Mouse (Mus musculus): ENCODE measurements at regions not wholly inside any gene's neighbourhood (a gene's known extent, or its start where the extent isn't known, plus 50 kb on each side); places are given as distances from the start of the nearest gene placed in this dataset.

DNA sequence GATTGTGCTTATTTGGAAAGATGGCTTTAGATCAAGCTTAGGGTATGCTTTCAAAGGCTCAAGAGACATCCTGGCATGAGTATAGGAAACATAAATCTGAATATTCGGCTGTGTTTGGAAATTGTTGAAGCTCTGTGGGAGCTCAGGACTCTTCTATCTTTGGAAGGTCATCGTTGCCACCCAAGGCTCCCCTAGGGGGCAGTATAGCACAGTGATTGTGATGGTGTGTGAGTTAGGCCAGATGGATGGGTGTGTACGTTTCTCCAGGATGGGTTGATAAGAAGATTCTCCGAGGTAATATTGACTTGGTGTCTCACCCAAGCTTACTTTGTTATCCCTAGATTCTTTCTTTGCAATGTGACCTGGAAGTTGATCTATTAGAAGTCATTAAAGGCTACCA, 93.3 kb upstream of the Card11 start:
- 68% methylated on average over 4 of the region's 4 CpGs for WGBS
- DNase-seq (ENCODE audit: low spot score), result peak; percentile 35

DNA sequence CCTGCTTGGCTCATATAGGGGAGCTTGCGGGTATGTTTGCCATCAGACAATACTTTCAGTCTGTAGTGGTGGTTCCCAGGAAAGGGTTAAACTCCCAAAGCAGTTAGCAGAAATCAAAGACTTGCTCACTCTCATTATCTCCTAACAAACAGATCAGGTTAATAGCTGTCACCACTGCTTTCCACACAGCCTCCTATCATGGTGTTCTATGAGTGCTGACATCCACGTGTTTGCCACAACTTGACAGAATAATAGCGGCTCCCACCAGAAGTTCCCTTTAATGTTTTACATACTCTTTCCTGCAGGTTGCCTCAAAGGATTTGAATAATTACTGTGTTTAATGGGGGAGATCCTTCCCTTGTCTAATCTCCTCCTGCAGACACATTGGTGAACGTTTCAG, 97.5 kb upstream of the Card11 start:
- DNase-seq (ENCODE audit: low spot score), result no peak
- H3K36me3 ChIP-seq, result no peaks in the 10 kb centered on the region
- WGBS, result 80% methylated on average over 4 of the region's 4 CpGs
- H3K4me3 ChIP-seq, result no peak overlapping the region
- no peaks in the 10 kb centered on the region for H3K27me3 ChIP-seq (ENCODE audit: insufficient read depth, poor library complexity, severe bottlenecking)
- no peak overlapping the region for H3K27ac ChIP-seq
- H3K4me1 ChIP-seq (replicated peaks), result no peaks in the 10 kb centered on the region
- no peaks in the 10 kb centered on the region for H3K9me3 ChIP-seq

More for the DNA sequence above, 93.3 kb upstream of the Card11 start:
- Histone ChIP-seq H3K36me3 (no peaks in the 10 kb centered on the region), H3K4me1 (replicated peaks) (peaks cover 5% of the 10 kb centered on the region), H3K27me3 (ENCODE audit: insufficient read depth, poor library complexity, severe bottlenecking) (no peaks in the 10 kb centered on the region), H3K27ac (no peak overlapping the region), H3K4me3 (no peak overlapping the region), H3K9me3 (no peaks in the 10 kb centered on the region)

DNA sequence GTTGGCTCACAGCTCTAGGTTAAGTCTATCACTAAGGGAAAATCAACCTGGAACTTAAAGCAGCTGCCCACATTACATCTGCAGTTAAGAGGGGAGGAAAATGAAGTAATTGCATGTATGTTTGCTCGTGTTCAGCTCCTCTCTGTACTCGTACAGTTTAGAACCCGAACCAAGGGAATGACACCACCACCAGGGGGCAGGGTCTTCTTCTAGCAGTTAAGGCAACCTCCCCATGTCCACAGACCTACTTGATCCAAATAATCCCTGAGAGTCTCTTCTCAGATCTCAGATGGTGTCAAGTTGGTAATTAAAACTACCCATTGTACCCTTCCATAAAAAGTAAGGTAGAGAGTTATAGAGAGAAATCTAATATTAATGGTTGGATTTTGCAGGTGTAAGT, 111.3 kb upstream of the Card11 start:
- no peak overlapping the region for H3K27ac ChIP-seq
- 88% methylated on average over 3 of the region's 3 CpGs for WGBS
- H3K27me3 ChIP-seq (ENCODE audit: insufficient read depth, poor library complexity, severe bottlenecking), result no peaks in the 10 kb centered on the region
- no peak overlapping the region for H3K4me3 ChIP-seq
- no peak for DNase-seq (ENCODE audit: low spot score)
- H3K4me1 ChIP-seq (replicated peaks), result peaks cover 7% of the 10 kb centered on the region; the same call in 1 of the 2 replicates
- 0 out of 2 replicates have a peak, but pooled peaks cover under 1% of the 10 kb centered on the region for H3K9me3 ChIP-seq
- no peaks in the 10 kb centered on the region for H3K36me3 ChIP-seq

DNA sequence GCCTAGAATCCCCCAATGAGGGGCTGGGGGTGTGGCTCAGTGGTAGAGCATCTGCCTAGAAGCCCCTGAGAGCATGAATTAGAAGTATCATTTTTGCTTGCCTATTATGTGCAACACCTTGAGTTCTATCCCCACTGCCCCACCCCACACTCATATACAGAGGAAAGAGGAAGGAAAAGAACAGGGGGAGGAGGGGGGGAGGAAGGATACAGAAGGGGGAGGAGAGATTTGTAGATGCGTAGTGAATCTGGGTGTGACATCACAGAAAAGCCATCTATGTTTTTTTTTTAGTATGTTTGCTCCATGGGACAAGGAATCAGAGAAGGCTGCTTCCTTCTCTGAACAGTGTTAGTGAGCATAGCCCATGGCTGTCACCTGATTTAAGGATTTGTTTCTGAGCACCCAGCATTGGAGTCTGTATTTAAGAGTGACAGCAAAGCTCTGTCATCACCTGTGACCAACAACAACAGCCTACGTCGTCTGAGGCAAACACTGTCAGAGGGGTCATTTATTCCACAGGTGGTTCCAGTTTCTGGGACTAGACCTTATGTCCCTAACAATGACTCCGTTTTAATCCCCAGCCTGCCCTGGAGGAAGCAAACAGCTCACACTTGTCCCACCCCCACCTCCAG, 115.0 kb upstream of the Card11 start:
- 72% methylated on average over 4 of the region's 4 CpGs for WGBS
- no peak overlapping the region for H3K27ac ChIP-seq
- H3K4me3 ChIP-seq, result no peak overlapping the region
- DNase-seq (ENCODE audit: low spot score), result no peak
- H3K4me1 ChIP-seq (replicated peaks), result no peaks in the 10 kb centered on the region
- no peaks in the 10 kb centered on the region for H3K36me3 ChIP-seq
- H3K27me3 ChIP-seq (ENCODE audit: insufficient read depth, poor library complexity, severe bottlenecking), result no peaks in the 10 kb centered on the region
- H3K9me3 ChIP-seq, result 0 out of 2 replicates have a peak, but pooled peaks cover 3% of the 10 kb centered on the region

DNA sequence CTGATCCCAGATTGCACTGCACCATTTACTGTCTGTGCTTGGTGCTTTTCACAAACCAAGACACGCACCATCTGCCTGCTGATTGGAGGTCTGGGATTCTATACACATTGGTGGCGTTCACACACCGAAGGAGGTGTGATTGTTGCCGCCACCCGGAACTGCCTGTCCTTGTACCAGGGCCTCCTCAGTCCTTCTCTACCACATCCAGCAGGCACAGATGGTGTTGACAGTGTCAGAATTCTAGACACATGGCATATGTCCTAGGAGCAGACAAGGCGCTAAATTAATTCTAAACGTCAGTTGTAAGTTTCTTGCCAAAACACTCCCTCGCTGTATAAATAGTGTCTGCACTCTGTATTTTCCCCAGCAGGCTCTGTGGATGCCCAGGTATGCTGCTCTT, 115.6 kb upstream of the Card11 start:
- H3K4me1 ChIP-seq (replicated peaks), result no peaks in the 10 kb centered on the region
- H3K4me3 ChIP-seq, result no peak overlapping the region
- H3K27me3 ChIP-seq (ENCODE audit: insufficient read depth, poor library complexity, severe bottlenecking), result no peaks in the 10 kb centered on the region
- H3K9me3 ChIP-seq, result 0 out of 2 replicates have a peak, but pooled peaks cover 3% of the 10 kb centered on the region
- DNase-seq (ENCODE audit: low spot score), result no peak
- WGBS, result 88% methylated on average over 8 of the region's 8 CpGs
- no peaks in the 10 kb centered on the region for H3K36me3 ChIP-seq
- H3K27ac ChIP-seq, result no peak overlapping the region

DNA sequence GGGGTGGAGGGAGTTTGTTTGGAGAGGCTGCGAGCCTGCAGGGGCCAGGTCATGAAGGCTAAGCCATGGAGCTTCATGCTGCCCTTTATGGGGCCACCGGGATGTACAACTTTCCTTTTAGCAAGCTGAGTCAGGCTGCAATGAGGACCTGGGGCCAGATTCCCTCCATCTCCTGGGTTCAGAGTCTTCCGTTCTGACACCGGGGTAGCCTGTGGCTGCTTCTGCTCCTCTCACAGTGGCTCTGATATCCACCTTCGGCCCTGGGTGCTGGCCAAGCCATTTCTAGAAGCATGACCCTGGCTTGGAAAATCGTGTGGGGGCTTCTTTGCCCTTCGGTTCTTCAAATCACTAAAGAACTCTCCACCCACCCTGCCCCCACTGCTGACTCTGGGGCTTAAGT, 115.4 kb upstream of the Sdk1 start:
- Histone ChIP-seq H3K9me3 (no peaks in the 10 kb centered on the region), H3K4me3 (no peak overlapping the region)
- 80% methylated on average over 7 of the region's 7 CpGs for WGBS

DNA sequence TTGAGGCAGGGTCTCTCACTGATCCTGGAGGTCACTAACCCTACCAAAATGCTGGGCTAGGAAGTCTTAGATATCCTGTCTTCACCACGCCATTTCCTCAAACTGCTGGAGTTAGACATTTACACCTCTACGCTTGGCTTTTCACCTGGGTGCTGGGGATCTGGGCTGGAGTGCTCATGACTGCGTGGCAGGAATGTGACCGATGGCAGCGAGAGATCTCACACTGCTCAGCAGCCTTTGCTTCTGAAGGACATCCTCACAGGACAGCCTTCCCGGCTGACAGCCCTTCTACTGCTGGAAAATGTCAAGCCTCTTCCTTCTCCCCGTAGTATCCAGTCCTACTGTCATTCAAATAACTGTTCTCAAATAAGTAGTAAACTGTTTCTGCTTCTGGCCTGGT, 114.8 kb upstream of the Sdk1 start:
- H3K27me3 ChIP-seq (ENCODE audit: insufficient read depth, poor library complexity, severe bottlenecking), result no peaks in the 10 kb centered on the region
- H3K4me1 ChIP-seq (replicated peaks), result 0 out of 2 replicates have a peak, but pooled peaks cover 8% of the 10 kb centered on the region
- no peak overlapping the region for H3K4me3 ChIP-seq
- H3K27ac ChIP-seq, result no peak overlapping the region
- no peak for DNase-seq (ENCODE audit: low spot score)
- H3K36me3 ChIP-seq, result no peaks in the 10 kb centered on the region
- WGBS, result 85% methylated on average over 7 of the region's 7 CpGs
- no peaks in the 10 kb centered on the region for H3K9me3 ChIP-seq

More for the DNA sequence above, 115.4 kb upstream of the Sdk1 start:
- H3K4me1 ChIP-seq (replicated peaks), result 0 out of 2 replicates have a peak, but pooled peaks cover 8% of the 10 kb centered on the region
- no peaks in the 10 kb centered on the region for H3K36me3 ChIP-seq
- H3K27me3 ChIP-seq (ENCODE audit: insufficient read depth, poor library complexity, severe bottlenecking), result no peaks in the 10 kb centered on the region
- DNase-seq (ENCODE audit: low spot score), result no peak
- H3K27ac ChIP-seq, result no peak overlapping the region; the same call in 1 of the 2 replicates

DNA sequence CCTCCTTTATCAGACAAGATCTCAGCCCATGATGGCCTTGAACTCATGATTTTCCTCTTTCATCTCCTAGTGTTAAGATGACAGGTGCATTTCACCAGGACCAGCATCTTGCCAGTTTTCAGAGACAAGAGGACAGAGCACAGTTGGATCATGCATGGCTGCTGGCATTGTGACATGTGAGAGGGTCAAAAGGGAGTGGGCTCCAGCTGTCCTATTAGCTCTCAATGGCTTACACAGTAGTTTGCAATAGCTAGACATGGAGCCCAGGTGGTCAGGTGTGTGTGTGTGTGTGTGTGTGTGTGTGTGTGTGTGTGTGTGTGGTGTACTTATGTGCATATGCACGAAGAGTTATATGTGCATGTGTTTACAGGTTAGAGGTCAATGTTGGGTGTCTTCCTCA, 110.3 kb upstream of the Sdk1 start:
- Histone ChIP-seq H3K9me3 (no peaks in the 10 kb centered on the region), H3K4me1 (replicated peaks) (peaks cover 9% of the 10 kb centered on the region; the same call in 1 of the 2 replicates), H3K36me3 (no peaks in the 10 kb centered on the region), H3K27me3 (ENCODE audit: insufficient read depth, poor library complexity, severe bottlenecking) (no peaks in the 10 kb centered on the region), H3K27ac (no peak overlapping the region), H3K4me3 (no peak overlapping the region)
- no peak for DNase-seq (ENCODE audit: low spot score)
- 100% methylated on average over 1 of the region's 1 CpGs for WGBS

DNA sequence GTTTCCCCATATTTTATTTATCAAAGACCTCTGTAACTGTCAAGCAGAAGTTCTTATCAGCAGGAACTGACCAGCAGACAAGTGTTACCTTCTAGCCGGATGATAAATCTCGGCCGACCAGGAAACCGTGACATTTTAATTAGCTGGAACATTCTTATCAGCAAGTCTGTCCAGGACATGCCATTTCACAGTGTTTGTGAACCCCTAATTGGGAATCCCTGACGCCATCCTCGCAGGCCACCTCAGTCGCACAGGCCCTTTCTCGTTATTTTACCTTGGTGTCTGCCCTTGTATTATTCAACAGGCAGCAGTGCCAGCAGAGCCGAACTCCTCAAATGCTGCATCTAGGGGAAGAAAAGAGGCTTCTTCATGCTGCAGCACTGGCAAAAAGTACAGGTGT, 109.4 kb upstream of the Sdk1 start:
- Histone ChIP-seq H3K4me1 (replicated peaks) (peaks cover 13% of the 10 kb centered on the region; the same call in 1 of the 2 replicates), H3K4me3 (no peak overlapping the region), H3K27me3 (ENCODE audit: insufficient read depth, poor library complexity, severe bottlenecking) (no peaks in the 10 kb centered on the region), H3K9me3 (no peaks in the 10 kb centered on the region), H3K36me3 (no peaks in the 10 kb centered on the region), H3K27ac (no peak overlapping the region)
- no peak for DNase-seq (ENCODE audit: low spot score)
- 86% methylated on average over 9 of the region's 9 CpGs for WGBS

DNA sequence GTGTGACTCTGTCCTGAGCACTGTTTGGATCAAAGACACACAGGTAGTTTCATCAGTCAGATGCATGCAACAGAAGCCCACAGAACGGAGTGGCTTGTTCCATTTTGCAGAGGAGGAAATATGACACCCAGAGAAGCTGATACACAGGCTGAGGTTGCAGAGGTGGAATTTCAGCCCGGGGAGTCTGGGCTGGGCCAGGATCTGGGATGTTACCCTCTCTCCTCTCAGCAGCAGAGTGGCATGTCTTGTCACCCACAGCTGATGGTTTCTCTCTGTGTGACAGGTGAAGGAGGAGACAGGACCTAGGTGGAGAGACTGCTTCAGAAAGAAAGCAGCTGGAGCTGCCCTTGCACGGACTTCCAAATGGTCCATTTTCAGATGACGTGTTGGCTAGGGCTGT, 105.1 kb upstream of the Sdk1 start:
- H3K27me3 ChIP-seq (ENCODE audit: insufficient read depth, poor library complexity, severe bottlenecking), result no peaks in the 10 kb centered on the region
- no peaks in the 10 kb centered on the region for H3K9me3 ChIP-seq
- 62% methylated on average over 4 of the region's 4 CpGs for WGBS
- no peaks in the 10 kb centered on the region for H3K36me3 ChIP-seq
- H3K4me1 ChIP-seq (replicated peaks), result peaks cover 26% of the 10 kb centered on the region
- H3K4me3 ChIP-seq, result no peak overlapping the region
- no peak for DNase-seq (ENCODE audit: low spot score)
- H3K27ac ChIP-seq, result no peak overlapping the region

DNA sequence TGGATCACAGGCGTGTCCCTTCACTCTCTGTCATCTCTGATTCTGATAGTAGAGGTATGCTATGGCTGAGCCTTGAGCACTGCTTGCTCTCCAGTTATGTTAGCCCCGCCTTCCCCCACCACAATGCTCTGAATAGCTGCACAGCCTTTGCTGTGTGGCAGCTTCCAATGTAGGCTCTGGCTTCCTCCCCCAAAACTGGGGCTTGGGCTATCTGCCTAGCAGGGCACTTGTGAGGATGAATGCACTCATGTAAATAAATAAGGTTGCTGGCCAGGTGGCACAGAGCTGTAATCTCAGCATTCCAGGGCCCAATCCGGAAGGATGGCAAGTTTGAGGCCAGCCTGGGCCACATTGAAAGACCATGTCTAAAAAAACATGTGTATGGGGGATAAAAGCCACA, 103.6 kb upstream of the Sdk1 start:
- Histone ChIP-seq H3K9me3 (no peaks in the 10 kb centered on the region), H3K36me3 (no peaks in the 10 kb centered on the region), H3K27me3 (ENCODE audit: insufficient read depth, poor library complexity, severe bottlenecking) (no peaks in the 10 kb centered on the region), H3K27ac (no peak overlapping the region), H3K4me3 (no peak overlapping the region), H3K4me1 (replicated peaks) (peaks cover 26% of the 10 kb centered on the region)
- WGBS, result 74% methylated on average over 3 of the region's 3 CpGs
- DNase-seq (ENCODE audit: low spot score), result no peak

DNA sequence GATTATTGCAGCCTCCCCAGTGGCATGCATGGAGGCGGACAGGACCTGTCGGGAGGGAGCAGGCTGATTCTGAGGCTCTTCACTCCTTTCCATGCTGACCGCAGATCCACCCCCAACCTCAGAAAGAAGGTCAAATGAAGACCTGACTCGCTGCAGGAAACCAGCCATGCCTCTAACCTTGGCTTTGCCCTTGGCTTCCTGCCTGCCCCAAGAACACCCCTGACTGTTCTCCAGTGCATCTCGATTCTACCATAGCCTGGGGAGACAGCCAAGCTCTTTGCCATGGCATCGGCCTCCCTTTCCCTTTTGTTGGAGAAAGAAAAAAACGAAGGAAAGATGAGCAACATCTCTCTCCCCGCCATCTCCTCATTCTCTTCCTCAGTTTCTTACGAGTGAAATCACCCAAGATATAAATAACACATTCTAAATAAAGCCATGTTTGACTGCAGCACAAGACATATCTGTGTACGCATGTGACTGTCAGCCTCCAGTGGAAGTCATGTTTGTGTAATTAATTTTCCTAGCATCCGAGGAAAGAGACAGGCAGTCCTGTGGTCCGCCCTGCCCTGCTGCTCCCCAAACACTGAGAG, 102.4 kb upstream of the Sdk1 start:
- WGBS, result 61% methylated on average over 12 of the region's 12 CpGs
- no peaks in the 10 kb centered on the region for H3K36me3 ChIP-seq
- H3K4me1 ChIP-seq (replicated peaks), result peaks cover 26% of the 10 kb centered on the region
- no peak for DNase-seq (ENCODE audit: low spot score)
- no peaks in the 10 kb centered on the region for H3K9me3 ChIP-seq
- no peak overlapping the region for H3K27ac ChIP-seq
- H3K27me3 ChIP-seq (ENCODE audit: insufficient read depth, poor library complexity, severe bottlenecking), result no peaks in the 10 kb centered on the region
- H3K4me3 ChIP-seq, result no peak overlapping the region

DNA sequence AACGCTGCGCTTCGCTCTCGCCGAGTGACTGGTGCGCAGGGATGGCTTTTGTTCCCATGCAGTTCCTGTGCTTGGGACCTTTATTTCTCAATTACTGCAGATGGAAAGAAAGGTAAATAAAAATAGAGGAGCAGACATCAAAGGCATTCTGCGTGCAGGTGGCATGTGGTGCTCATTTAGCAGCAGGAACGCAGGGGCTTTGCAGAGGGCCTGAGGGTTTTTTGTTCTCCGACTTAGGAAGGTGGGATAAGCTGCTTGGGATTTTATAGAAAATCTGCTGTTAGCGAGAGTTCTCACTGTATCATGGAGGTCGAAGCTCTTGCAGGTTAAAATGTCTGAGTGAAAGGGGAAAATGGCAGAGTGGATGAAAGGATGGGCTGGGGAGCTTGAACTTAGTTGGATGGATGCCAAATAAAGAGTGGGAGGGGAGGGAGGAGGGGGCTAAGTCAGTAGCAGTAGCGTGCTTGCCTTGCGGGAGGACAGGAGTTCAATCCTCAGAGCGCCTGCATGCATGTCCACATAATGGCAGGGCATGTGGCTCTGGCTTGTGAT, 101.9 kb upstream of the Sdk1 start:
- no peak for DNase-seq (ENCODE audit: low spot score)
- Histone ChIP-seq H3K27ac (no peak overlapping the region), H3K9me3 (no peaks in the 10 kb centered on the region), H3K4me3 (no peak overlapping the region), H3K4me1 (replicated peaks) (peaks cover 26% of the 10 kb centered on the region), H3K36me3 (no peaks in the 10 kb centered on the region), H3K27me3 (ENCODE audit: insufficient read depth, poor library complexity, severe bottlenecking) (no peaks in the 10 kb centered on the region)
- 40% methylated on average over 14 of the region's 14 CpGs for WGBS

Data from hindbrain, embryonic 10.5 days (tissue).